Mouse (Mus musculus): ENCODE data around the gene Hsd17b11.
A peak's percentile ranks its signal among the peaks of the same experiment; 100 is the strongest.
"Not testable (repeated sequence)": the region's sequence is repeated elsewhere in the genome, so short reads cannot be mapped to it uniquely, and the experiment has no call there.

The Hsd17b11 gene

DNA sequence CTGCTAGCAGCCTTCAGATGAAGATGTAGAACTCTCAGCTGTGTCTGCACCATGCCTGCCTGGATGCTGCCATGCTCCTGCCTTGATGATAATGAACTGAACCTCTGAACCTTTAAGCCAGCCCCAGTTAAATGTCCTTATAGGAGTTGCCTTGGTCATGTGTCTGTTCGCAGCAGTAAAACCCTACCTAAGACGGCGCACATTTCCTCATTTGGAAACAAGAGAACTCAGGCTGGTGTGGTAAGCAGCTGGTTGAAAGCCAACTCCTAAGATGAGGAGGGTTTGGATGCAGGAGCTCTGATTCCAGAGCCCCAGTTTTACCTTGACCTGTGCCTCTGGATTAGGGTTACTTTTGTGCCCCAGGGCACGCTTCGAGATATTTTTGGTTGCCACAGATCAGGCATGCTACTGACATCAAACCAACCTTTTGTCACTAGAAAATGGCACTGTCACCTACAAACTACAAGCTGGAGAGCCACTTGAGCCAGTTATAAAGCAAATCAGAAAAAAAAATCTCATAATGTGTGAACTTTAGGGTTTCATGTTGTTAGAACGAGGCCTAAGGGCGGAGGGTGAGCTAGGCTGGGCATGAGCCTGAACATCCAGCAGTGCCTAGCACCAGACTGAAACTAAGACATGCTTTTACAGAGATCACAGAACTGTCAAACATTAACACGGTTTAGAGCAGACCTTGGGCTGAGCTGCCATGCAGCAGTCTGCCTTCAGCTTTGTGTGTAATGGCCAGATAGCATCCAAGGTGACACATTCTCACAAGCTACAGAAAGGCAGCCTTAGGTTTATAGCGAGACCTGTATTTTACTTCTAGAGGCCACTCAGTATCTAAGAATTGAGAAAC lies 40.8 kb downstream of the Hsd17b11 start:
- no peak for DNase-seq (ENCODE audit: low spot score in 2 of 2)

DNA sequence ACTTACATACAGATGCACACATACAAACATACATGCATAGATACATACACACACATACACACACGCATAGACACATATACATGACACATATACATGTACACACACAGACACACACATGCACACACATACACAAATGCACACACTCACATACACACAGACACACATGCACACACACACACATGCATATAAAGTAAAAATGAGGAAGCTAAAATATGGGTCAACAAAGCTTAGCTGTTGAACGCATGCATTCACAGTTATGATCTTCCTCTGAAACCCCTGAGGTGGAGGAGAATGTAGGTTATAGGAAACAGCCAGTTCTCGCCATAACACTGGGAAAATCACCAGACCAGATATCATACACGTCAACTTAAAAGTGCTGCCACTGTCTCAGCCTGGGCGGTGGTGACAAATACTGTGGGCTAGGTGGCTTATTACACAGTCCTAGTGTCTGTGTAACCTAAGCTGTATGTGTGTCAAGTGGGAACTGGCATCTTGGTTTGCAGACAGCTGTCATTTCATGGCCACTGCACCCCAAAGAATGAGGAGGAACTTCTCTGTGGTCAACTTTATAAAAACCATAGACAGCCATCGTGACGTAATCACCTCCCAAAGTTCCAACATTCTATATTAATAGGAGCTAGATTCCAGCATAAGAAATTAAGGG lies 43.7 kb downstream of the Hsd17b11 start:
- no peak for DNase-seq (ENCODE audit: low spot score in 2 of 2)

DNA sequence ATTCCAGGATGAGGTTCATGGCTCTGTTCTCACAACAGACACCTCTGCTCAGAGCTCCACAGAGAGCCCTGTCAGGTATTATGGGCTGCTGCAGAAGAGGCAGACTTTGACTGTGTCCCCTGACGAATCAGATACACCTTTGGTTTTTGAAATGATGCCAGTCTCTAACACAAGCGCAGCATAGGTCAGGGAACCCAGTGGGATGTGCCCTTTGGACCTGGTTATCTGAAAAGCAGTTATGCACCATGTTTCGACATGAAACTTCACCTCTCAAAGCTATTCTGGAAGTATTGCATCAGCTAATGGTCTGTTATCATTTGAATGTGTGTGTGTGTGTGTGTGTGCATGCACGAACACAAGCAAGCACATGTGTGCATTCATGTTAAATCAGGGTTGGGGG lies 44.4 kb downstream of the Hsd17b11 start, which contains the start of gene Hsd17b13:
TSS of gene Hsd17b13 (minus strand) at position 114 of the 400 bp plus-strand sequence.
- no peak for DNase-seq (ENCODE audit: low spot score in 2 of 2)

DNA sequence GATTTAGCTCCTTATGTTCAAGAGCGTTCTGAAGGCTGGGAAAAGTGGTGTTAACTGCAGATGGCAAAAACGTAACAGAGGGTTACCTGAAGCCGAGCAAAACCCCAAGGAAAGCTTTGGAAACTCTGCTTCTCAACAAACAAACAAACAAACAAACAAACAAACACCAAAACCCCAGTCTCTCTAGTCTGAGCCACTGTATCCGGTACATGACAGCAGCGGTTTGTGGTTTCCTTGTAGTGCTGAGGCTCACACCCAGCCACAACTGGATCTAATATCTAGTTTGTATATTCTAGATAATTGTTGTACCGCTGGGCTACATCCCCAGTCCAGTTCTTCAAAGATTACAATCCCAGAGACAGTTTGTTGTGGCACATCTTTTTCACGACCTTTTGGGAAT lies 46.0 kb downstream of the Hsd17b11 start:
- DNase-seq (ENCODE audit: low spot score in 2 of 2), result no peak

DNA sequence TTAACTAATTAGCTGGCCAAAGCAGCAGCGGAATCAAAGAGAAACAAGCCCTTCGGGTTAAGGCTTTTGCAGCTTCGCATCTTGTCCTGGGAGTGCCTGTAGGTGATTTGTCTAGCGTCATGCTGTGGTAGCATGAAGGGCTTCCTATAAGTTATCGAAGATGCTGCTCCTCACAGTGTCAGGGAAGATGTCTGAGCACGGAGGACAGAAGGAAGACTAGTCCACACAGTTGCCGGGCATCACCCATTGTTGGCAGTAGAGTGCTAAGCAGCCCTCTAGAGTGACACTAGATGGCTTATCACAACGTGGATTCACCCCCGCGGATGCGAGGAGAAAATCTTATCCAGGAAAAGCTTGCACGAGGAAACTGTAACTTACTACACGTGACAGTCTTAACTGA lies 48.9 kb downstream of the Hsd17b11 start:
- no peak for DNase-seq (ENCODE audit: low spot score in 2 of 2)

- DNase-seq (ENCODE audit: low spot score in 2 of 2), result no peak
These were observed 49.3 kb downstream of the Hsd17b11 start for GRCm38 (mm10) chr5:103972379-103972778.

GRCm38 (mm10) chr5:103971051-103971450 lies 50.7 kb downstream of the Hsd17b11 start:
- no peak for DNase-seq (ENCODE audit: low spot score in 2 of 2)

- no peak for DNase-seq (ENCODE audit: low spot score in 2 of 2)
These were observed 58.7 kb downstream of the Hsd17b11 start for GRCm38 (mm10) chr5:103962935-103963429.

- no peak for DNase-seq (ENCODE audit: low spot score in 2 of 2)
These were observed 67.1 kb downstream of the Hsd17b11 start for GRCm38 (mm10) chr5:103954638-103955037.

GRCm38 (mm10) chr5:103953135-103954083 lies 68.3 kb downstream of the Hsd17b11 start:
- peak in 1 of 2 experiments; percentile 16 for DNase-seq (ENCODE audit: low spot score in 2 of 2)

DNA sequence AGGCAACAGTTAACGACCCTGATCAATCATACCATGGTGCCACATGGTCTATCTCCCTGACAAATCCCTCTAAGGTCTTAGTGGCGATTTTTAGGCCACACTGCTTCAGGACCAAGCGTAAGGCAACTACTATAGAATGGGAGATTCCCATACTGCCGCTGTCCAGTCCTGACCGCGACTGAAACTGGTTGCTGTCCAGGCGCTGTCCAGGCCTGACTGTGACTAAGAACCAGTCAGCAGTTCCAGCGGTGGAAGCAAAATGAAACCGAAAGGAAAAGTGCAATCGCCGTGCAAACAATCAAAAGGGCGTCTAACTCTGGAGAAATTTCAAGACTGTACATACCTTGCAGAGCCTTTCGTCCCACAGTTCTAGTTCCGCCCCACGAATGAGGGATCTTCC lies 71.6 kb downstream of the Hsd17b11 start:
- DNase-seq (ENCODE audit: low spot score in 2 of 2), result not testable (repeated sequence)

DNA sequence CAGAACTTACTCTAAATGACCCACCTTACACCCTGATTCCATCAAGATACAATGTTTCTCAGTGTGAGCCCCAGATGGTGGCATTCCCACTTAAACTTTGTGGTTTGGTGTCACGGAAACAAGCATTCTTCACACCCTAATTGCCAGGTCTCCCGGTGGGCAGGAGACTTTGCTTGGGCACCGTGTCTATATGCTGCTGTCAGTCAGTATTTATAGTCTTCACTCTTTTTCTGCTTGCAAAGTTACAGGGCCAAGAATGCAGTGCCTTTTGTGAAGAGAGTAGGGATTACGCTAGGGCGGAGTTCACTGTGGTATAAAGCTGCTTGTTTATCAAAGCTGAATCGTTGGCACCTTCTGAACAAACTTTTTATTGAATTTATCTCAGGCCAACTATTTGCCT lies 78.5 kb downstream of the Hsd17b11 start:
- DNase-seq (ENCODE audit: low spot score in 2 of 2), result no peak

GRCm38 (mm10) chr5:103939856-103940255 lies 81.9 kb downstream of the Hsd17b11 start:
- DNase-seq (ENCODE audit: low spot score in 2 of 2), result no peak
